Mouse (Mus musculus) gastrocnemius, adult 18-20 months (tissue): Measurements from ENCODE around the gene Slc5a6. TPM values are rescaled to one million over a fixed set of nuclear protein-coding genes. Genes with fewer than 3 reads are reported as not detected.

Experiments
- DNase-seq: peaks from one replicate; pipeline ENCODE4 v3.0.0; 2021; ENCODE audit warnings: low spot score
- total RNA-seq, 2 experiments: library from RNA; stranded (reverse); gene quantifications; 2 replicates each; pipeline ENCODE4 v1.2.3; 2021

Gene Slc5a6
- total RNA-seq, 2 experiments from 2014 or later, result 4.3 to 5.7 TPM

GRCm38 (mm10) chr5:31001560-31001959, 47.2 kb downstream of the Slc5a6 start:
- DNase-seq, result no peak

- DNase-seq, result no peak
Measured at GRCm38 (mm10) chr5:31000993-31001392, 47.7 kb downstream of the Slc5a6 start.

- no peak for DNase-seq
Measured at GRCm38 (mm10) chr5:31000122-31000521, 48.6 kb downstream of the Slc5a6 start.

GRCm38 (mm10) chr5:30999324-30999723, 49.4 kb downstream of the Slc5a6 start:
- DNase-seq, result no peak

- DNase-seq, result peak; percentile 30
Measured at GRCm38 (mm10) chr5:30998306-30998705, 50.4 kb downstream of the Slc5a6 start.

GRCm38 (mm10) chr5:30994910-30995635, 53.7 kb downstream of the Slc5a6 start:
- DNase-seq, result no peak

GRCm38 (mm10) chr5:30994074-30994473, 54.6 kb downstream of the Slc5a6 start:
- DNase-seq, result no peak

- DNase-seq, result no peak
Measured at GRCm38 (mm10) chr5:30992980-30993676, 55.6 kb downstream of the Slc5a6 start.

Other genes with a start within 250 kb of the Slc5a6 start
- gene Mapre3, start 234.3 kb downstream of the Slc5a6 start, total RNA-seq, result 10 to 100 TPM; 90.8 to 91.0 TPM
- gene Tmem214, start 180.9 kb downstream of the Slc5a6 start, total RNA-seq, result 10 to 100 TPM; 28.8 to 29.7 TPM
- gene Agbl5, start 160.2 kb downstream of the Slc5a6 start, total RNA-seq, result 1 to 10 TPM; 2.1 to 3.4 TPM
- 100 to 1,000 TPM; 110 to 114 TPM for gene Ost4, start 141.1 kb downstream of the Slc5a6 start, total RNA-seq
- gene Emilin1, start 135.5 kb downstream of the Slc5a6 start, total RNA-seq, result 1 to 10 TPM; 2.5 to 4.4 TPM
- gene Khk, start 127.5 kb downstream of the Slc5a6 start, total RNA-seq, result 10 to 100 TPM; 36.5 to 36.6 TPM
- 1 to 10 TPM; 3.0 to 3.9 TPM for gene Cgref1, start 103.3 kb downstream of the Slc5a6 start, total RNA-seq
- gene Preb, start 88.6 kb downstream of the Slc5a6 start, total RNA-seq, result 10 to 100 TPM; 70.5 to 78.2 TPM
- under 1 TPM; 0.07 to 0.21 TPM for gene Tcf23, start 80.3 kb downstream of the Slc5a6 start, total RNA-seq
- gene Atraid, start 612 bp downstream of the Slc5a6 start, total RNA-seq, result 10 to 100 TPM; 45.3 to 45.4 TPM
- gene Cad, start 5.9 kb upstream of the Slc5a6 start, total RNA-seq, result 10 to 100 TPM; 21.0 to 24.9 TPM
- not detected for gene Dnajc5g, start 57.4 kb upstream of the Slc5a6 start, total RNA-seq
- gene Slc30a3, start 59.3 kb upstream of the Slc5a6 start, total RNA-seq, result under 1 TPM in 1 of 2 experiments, not detected in 1; 0.09 TPM
- gene Trim54, start 67.8 kb upstream of the Slc5a6 start, total RNA-seq, result 100 to 1,000 TPM; 438 to 512 TPM
- not detected for gene Ucn, start 89.9 kb upstream of the Slc5a6 start, total RNA-seq
- 10 to 100 TPM; 18.8 to 22.0 TPM for gene Mpv17, start 105.3 kb upstream of the Slc5a6 start, total RNA-seq
- gene Gm29609, start 131.0 kb upstream of the Slc5a6 start, total RNA-seq, result under 1 TPM; 0.28 to 0.50 TPM
- gene Gtf3c2, start 131.2 kb upstream of the Slc5a6 start, total RNA-seq, result 10 to 100 TPM; 20.7 to 20.9 TPM
- gene Snx17, start 144.3 kb upstream of the Slc5a6 start, total RNA-seq, result 10 to 100 TPM; 29.1 to 30.8 TPM
- gene Eif2b4, start 144.5 kb upstream of the Slc5a6 start, total RNA-seq, result 10 to 100 TPM; 42.9 to 46.8 TPM
- 1 to 10 TPM; 6.0 to 7.2 TPM for gene Zfp513, start 153.4 kb upstream of the Slc5a6 start, total RNA-seq
- 10 to 100 TPM; 37.8 to 43.9 TPM for gene Ppm1g, start 171.8 kb upstream of the Slc5a6 start, total RNA-seq
- 10 to 100 TPM; 50.3 to 54.9 TPM for gene Nrbp1, start 191.9 kb upstream of the Slc5a6 start, total RNA-seq
- not detected for gene Gm9970, start 192.3 kb upstream of the Slc5a6 start, total RNA-seq
- 1 to 10 TPM; 1.9 to 2.1 TPM for gene Krtcap3, start 202.8 kb upstream of the Slc5a6 start, total RNA-seq
- gene Ift172, start 242.2 kb upstream of the Slc5a6 start, total RNA-seq, result 10 to 100 TPM; 26.2 to 26.9 TPM
- gene Fndc4, start 247.2 kb upstream of the Slc5a6 start, total RNA-seq, result 1 to 10 TPM; 1.5 to 1.6 TPM
- not detected for gene Gckr, start 248.5 kb upstream of the Slc5a6 start, total RNA-seq